Mouse (Mus musculus) urinary bladder, postnatal 14 days (tissue): ENCODE results near the gene Ywhag.

Experiments
- DNase-seq: peaks from one replicate; pipeline ENCODE4 v3.0.0; 2021; ENCODE audit warnings: low spot score

The Ywhag gene

GRCm38 (mm10) chr5:135951660-135952059, 17.2 kb upstream of the Ywhag start:
- DNase-seq = no peak

- peak; percentile 22 for DNase-seq
Measured at GRCm38 (mm10) chr5:135950710-135951412, 16.4 kb upstream of the Ywhag start.

- DNase-seq = no peak
Measured at GRCm38 (mm10) chr5:135946621-135947020, 12.2 kb upstream of the Ywhag start.

- DNase-seq = peak; percentile 13
Measured at GRCm38 (mm10) chr5:135945916-135946408, 11.5 kb upstream of the Ywhag start.

GRCm38 (mm10) chr5:135942710-135943109, 8.3 kb upstream of the Ywhag start:
- no peak for DNase-seq

- no peak for DNase-seq
Measured at GRCm38 (mm10) chr5:135940587-135940986, 6.2 kb upstream of the Ywhag start.

GRCm38 (mm10) chr5:135935641-135936190, 1.3 kb upstream of the Ywhag start:
- no peak for DNase-seq

- no peak for DNase-seq
Measured at GRCm38 (mm10) chr5:135935176-135935523, 734 bp upstream of the Ywhag start.

GRCm38 (mm10) chr5:135933900-135934441, 445 bp downstream of the Ywhag start:
- peak; percentile 75 for DNase-seq

GRCm38 (mm10) chr5:135933222-135933899, 1.1 kb downstream of the Ywhag start:
- no peak for DNase-seq

GRCm38 (mm10) chr5:135932359-135932758, 2.1 kb downstream of the Ywhag start:
- no peak for DNase-seq

GRCm38 (mm10) chr5:135931526-135931925, 2.9 kb downstream of the Ywhag start:
- no peak for DNase-seq

GRCm38 (mm10) chr5:135929685-135930424, 4.6 kb downstream of the Ywhag start:
- DNase-seq = no peak

GRCm38 (mm10) chr5:135923901-135924300, 10.5 kb downstream of the Ywhag start:
- no peak for DNase-seq

- no peak for DNase-seq
Measured at GRCm38 (mm10) chr5:135919902-135920301, 14.5 kb downstream of the Ywhag start.

GRCm38 (mm10) chr5:135918593-135918992, 15.8 kb downstream of the Ywhag start:
- DNase-seq = no peak

GRCm38 (mm10) chr5:135918059-135918437, 16.4 kb downstream of the Ywhag start:
- no peak for DNase-seq

- no peak for DNase-seq
Measured at GRCm38 (mm10) chr5:135917327-135918058, 16.9 kb downstream of the Ywhag start.

- no peak for DNase-seq
Measured at GRCm38 (mm10) chr5:135916601-135917000, 17.8 kb downstream of the Ywhag start.

GRCm38 (mm10) chr5:135916051-135916565, 18.3 kb downstream of the Ywhag start:
- DNase-seq = no peak

GRCm38 (mm10) chr5:135914156-135914555, 20.3 kb downstream of the Ywhag start:
- no peak for DNase-seq
